Mouse (Mus musculus): ENCODE results near the gene Pdcd1lg2.

DNA sequence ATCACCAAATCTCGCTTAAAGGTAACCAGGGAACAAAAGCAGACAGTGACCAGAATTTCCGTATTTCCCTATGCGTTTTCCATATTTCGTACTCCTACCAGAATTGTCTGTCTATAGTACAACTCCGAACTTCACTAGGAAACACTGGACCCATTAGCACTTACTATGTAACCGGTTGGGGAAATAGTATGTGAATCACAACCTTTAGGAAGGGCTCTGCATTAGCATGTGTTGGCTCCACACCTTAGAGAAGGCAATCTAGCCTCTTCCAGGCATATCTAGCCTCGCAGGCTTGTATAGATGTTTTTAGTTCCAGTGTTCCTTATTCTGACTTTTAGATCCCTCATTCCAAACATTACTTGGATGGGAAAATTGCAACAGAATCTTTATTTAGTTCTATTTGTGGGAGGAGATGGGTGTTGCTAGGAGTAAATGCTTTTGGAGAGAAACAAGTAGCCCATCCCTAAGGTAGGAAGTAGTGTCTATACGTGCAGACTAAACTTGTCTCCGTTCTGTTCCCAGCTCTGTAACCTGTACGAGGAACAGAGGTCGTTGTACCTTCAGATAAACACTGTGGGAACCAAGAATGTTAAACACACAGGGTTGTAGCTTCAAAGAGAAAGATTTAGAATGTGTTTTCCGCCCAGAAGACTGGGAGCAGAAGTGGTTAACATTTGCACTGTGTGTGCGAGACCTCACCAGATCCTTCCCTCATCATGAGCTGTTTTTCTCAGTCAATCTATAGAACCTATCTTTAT, 48.4 kb upstream of the Pdcd1lg2 start:
- no peak for TF ChIP-seq GATA1 (IDR thresholded peaks at IDR 0.05; ENCODE audit: borderline replicate concordance, low read length)
- no peak for TF ChIP-seq FLI1 (IDR thresholded peaks at IDR 0.05; ENCODE audit: low read length)

Measured in megakaryocyte, embryonic 14.5 days (primary cell).